Mouse (Mus musculus) liver, embryonic 13.5 days (tissue): ENCODE data around the gene Tmcc2. TPM values are rescaled to one million over a fixed set of nuclear protein-coding genes. Genes with fewer than 3 reads are reported as not detected.

Experiments
- ATAC-seq: fragments of 200-750 bp; cut with Nextera tagmentation; 2 replicates; pipeline ENCODE4 v1.8.0; 2017; ENCODE audit warnings: low read depth, mild to moderate bottlenecking, moderate number of reproducible peaks, moderate library complexity
- DNase-seq: peaks from one replicate; pipeline ENCODE4 v3.0.0; 2022
- H3K27ac ChIP-seq: fragments of 300-500 bp; sonication (generic); 2 replicates; pipeline ENCODE4 v1.5.1; 2015; ENCODE audit warnings: moderate library complexity, mild to moderate bottlenecking, inconsistent platforms
- H3K27me3 ChIP-seq: fragments of 300-500 bp; sonication (generic); 2 replicates; pipeline ENCODE4 v1.6.1; 2015; ENCODE audit warnings: mild to moderate bottlenecking, inconsistent platforms
- H3K36me3 ChIP-seq: fragments of 300-500 bp; sonication (generic); 2 replicates; pipeline ENCODE4 v1.6.1; 2015; ENCODE audit warnings: mild to moderate bottlenecking, inconsistent platforms
- H3K4me1 ChIP-seq: fragments of 300-500 bp; sonication (generic); replicated peaks from 2 replicates; pipeline ENCODE4 v1.6.1; 2015; ENCODE audit warnings: inconsistent platforms
- H3K4me2 ChIP-seq: fragments of 300-500 bp; sonication (generic); 2 replicates; pipeline ENCODE4 v1.6.1; 2015; ENCODE audit warnings: inconsistent platforms, mild to moderate bottlenecking, moderate library complexity
- H3K4me3 ChIP-seq: fragments of 300-500 bp; sonication (generic); replicated peaks from 2 replicates; pipeline ENCODE4 v1.5.1; 2015; ENCODE audit warnings: mild to moderate bottlenecking, inconsistent platforms
- H3K9ac ChIP-seq: fragments of 300-500 bp; sonication (generic); 2 replicates; pipeline ENCODE4 v1.6.1; 2015; ENCODE audit warnings: mild to moderate bottlenecking, inconsistent platforms
- H3K9me3 ChIP-seq: fragments of 300-500 bp; sonication (generic); replicated peaks from 2 replicates; pipeline ENCODE4 v1.6.1; 2016; ENCODE audit warnings: inconsistent platforms
- WGBS: fragments of 180-500 bp; shearing (Covaris S2); methylation state at CpG from one replicate; pipeline ENCODE4 v1.1.7; 2015; ENCODE audit not compliant: insufficient replicate concordance; 5-methylcytosine and 5-hydroxymethylcytosine counted together
- polyA plus RNA-seq: library from polyadenylated mRNA; unstranded; fragments of >200 nt; fragmentation: Nextera tagmentation; extraction: Ambion mirVana; gene quantifications from 2 replicates; pipeline ENCODE4 v1.2.1, GENCODE M21; 2015

The Tmcc2 gene
- polyA plus RNA-seq, 1 experiment from 2014 or later = 456 TPM

- 79% methylated on average over 7 of the region's 7 CpGs for WGBS
- H3K9ac ChIP-seq = no peak overlapping the region
- ATAC-seq = no peak
- DNase-seq = no peak
- no peak overlapping the region for H3K27ac ChIP-seq
- peaks cover 7% of the 10 kb centered on the region; the same call in 1 of the 2 replicates for H3K4me1 ChIP-seq
- no peaks in the 10 kb centered on the region for H3K9me3 ChIP-seq
- H3K4me3 ChIP-seq = no peak overlapping the region
- H3K4me2 ChIP-seq = no peak overlapping the region
- H3K27me3 ChIP-seq = peaks cover 37% of the 10 kb centered on the region
- H3K36me3 ChIP-seq = no peaks in the 10 kb centered on the region
Measured at GRCm38 (mm10) chr1:132308674-132309073, 82.4 kb downstream of the Tmcc2 start.

GRCm38 (mm10) chr1:132307962-132308361 is 83.1 kb downstream of the Tmcc2 start:
- DNase-seq (no peak), ATAC-seq (no peak)
- H3K27ac ChIP-seq = no peak overlapping the region
- no peak overlapping the region for H3K4me2 ChIP-seq
- peaks cover 41% of the 10 kb centered on the region for H3K27me3 ChIP-seq
- H3K4me3 ChIP-seq = no peak overlapping the region
- H3K9ac ChIP-seq = no peak overlapping the region
- H3K9me3 ChIP-seq = no peaks in the 10 kb centered on the region
- peaks cover 7% of the 10 kb centered on the region; the same call in 1 of the 2 replicates for H3K4me1 ChIP-seq
- H3K36me3 ChIP-seq = no peaks in the 10 kb centered on the region
- 68% methylated on average over 6 of the region's 6 CpGs for WGBS

- H3K27me3 ChIP-seq = peaks cover 44% of the 10 kb centered on the region
- no peak overlapping the region for H3K4me3 ChIP-seq
- no peaks in the 10 kb centered on the region for H3K9me3 ChIP-seq
- H3K36me3 ChIP-seq = no peaks in the 10 kb centered on the region
- H3K9ac ChIP-seq = no peak overlapping the region
- no peak overlapping the region for H3K4me2 ChIP-seq
- ATAC-seq (no peak), DNase-seq (no peak)
- no peak overlapping the region for H3K27ac ChIP-seq
- H3K4me1 ChIP-seq = peaks cover 1% of the 10 kb centered on the region; the same call in 1 of the 2 replicates
- WGBS = 19% methylated on average over 4 of the region's 4 CpGs
Measured at GRCm38 (mm10) chr1:132306808-132307207, 84.3 kb downstream of the Tmcc2 start.

Other genes starting within 250 kb of the Tmcc2 start
- not detected in 2 replicates for gene Lemd1, start 199.8 kb downstream of the Tmcc2 start, polyA plus RNA-seq
- not detected in 2 replicates for gene AC124108.1, start 199.8 kb downstream of the Tmcc2 start, polyA plus RNA-seq
- not detected in 2 replicates for gene Gm10188, start 161.5 kb downstream of the Tmcc2 start, polyA plus RNA-seq
- gene Klhdc8a, start 92.7 kb downstream of the Tmcc2 start, polyA plus RNA-seq = 0.03 and 0.06 TPM in 2 replicates
- gene Nuak2, start 75.2 kb downstream of the Tmcc2 start, polyA plus RNA-seq = 1.6 and 1.8 TPM in 2 replicates
- gene Dstyk, start 26.3 kb upstream of the Tmcc2 start, polyA plus RNA-seq = 3.7 and 3.8 TPM in 2 replicates
- 23.2 and 30.2 TPM in 2 replicates for gene Rbbp5, start 86.1 kb upstream of the Tmcc2 start, polyA plus RNA-seq
- 0.65 and 0.92 TPM in 2 replicates for gene Tmem81, start 114.9 kb upstream of the Tmcc2 start, polyA plus RNA-seq
- 0.09 TPM in 1 of 2 replicates, not detected in the other for gene Cntn2, start 152.0 kb upstream of the Tmcc2 start, polyA plus RNA-seq